Mouse (Mus musculus): ENCODE data around the gene Aoc3. TPM values are rescaled to one million over a fixed set of nuclear protein-coding genes. Genes with fewer than 3 reads are reported as not detected.
"Not testable (repeated sequence)": the region's sequence is repeated elsewhere in the genome, so short reads cannot be mapped to it uniquely, and the experiment has no call there.

Gene Aoc3
- polyA plus RNA-seq, 1 experiment from 2014 or later = 1.9 TPM

- H3K27me3 ChIP-seq; H3K4me2 ChIP-seq; H3K9ac ChIP-seq; H3K9me3 ChIP-seq (replicated peaks); H3K36me3 ChIP-seq; H3K27ac ChIP-seq; ATAC-seq (replicated peaks; ENCODE audit: insufficient number of reproducible peaks, insufficient read depth, low FRiP score, low read depth); H3K4me3 ChIP-seq; H3K4me1 ChIP-seq (replicated peaks): not testable (repeated sequence)
- 87% methylated on average over 8 of the region's 8 CpGs for whole genome bisulfite sequencing
Measured at GRCm38 (mm10) chr11:101378196-101378595, 47.8 kb downstream of the Aoc3 start.

- H3K4me3 ChIP-seq = no peak overlapping the region
- no peaks in the 10 kb centered on the region for H3K4me1 ChIP-seq (replicated peaks)
- no peaks in the 10 kb centered on the region for H3K9me3 ChIP-seq (replicated peaks)
- no peak overlapping the region for H3K4me2 ChIP-seq
- H3K27ac ChIP-seq = no peak overlapping the region
- no peaks in the 10 kb centered on the region for H3K27me3 ChIP-seq
- H3K9ac ChIP-seq = no peak overlapping the region
- WGBS = 76% methylated on average over 6 of the region's 6 CpGs
- no peak for ATAC-seq (replicated peaks; ENCODE audit: insufficient number of reproducible peaks, insufficient read depth, low FRiP score, low read depth)
- no peaks in the 10 kb centered on the region for H3K36me3 ChIP-seq
Measured at GRCm38 (mm10) chr11:101378926-101379325, 48.5 kb downstream of the Aoc3 start.

- Histone ChIP-seq H3K9me3 (replicated peaks) (no peaks in the 10 kb centered on the region), H3K27ac (no peak overlapping the region), H3K4me1 (replicated peaks) (no peaks in the 10 kb centered on the region), H3K4me3 (no peak overlapping the region), H3K9ac (no peak overlapping the region), H3K27me3 (no peaks in the 10 kb centered on the region), H3K36me3 (no peaks in the 10 kb centered on the region), H3K4me2 (no peak overlapping the region)
- WGBS = 21% methylated on average over 4 of the region's 4 CpGs
- ATAC-seq (replicated peaks; ENCODE audit: insufficient number of reproducible peaks, insufficient read depth, low FRiP score, low read depth) = no peak
Measured at GRCm38 (mm10) chr11:101381817-101382216, 51.4 kb downstream of the Aoc3 start.

Small RNA genes within 50 kb of the gene (microRNA-seq; reads per million reads assigned to microRNA genes)
- gene Gm25593 = not detected

Other genes with a start within 250 kb of the Aoc3 start
- 26.6 and 29.0 TPM in 2 replicates for gene Coasy, start 248.0 kb upstream of the Aoc3 start, polyA plus RNA-seq (2015; fragmentation: Nextera tagmentation; extraction: Ambion mirVana)
- gene Mlx, start 243.3 kb upstream of the Aoc3 start, polyA plus RNA-seq (2015; fragmentation: Nextera tagmentation; extraction: Ambion mirVana) = 34.5 and 38.8 TPM in 2 replicates
- gene Psmc3ip, start 235.2 kb upstream of the Aoc3 start, polyA plus RNA-seq (2015; fragmentation: Nextera tagmentation; extraction: Ambion mirVana) = 16.6 and 20.0 TPM in 2 replicates
- gene Retreg3, start 210.7 kb upstream of the Aoc3 start, polyA plus RNA-seq (2015; fragmentation: Nextera tagmentation; extraction: Ambion mirVana) = 15.3 and 18.2 TPM in 2 replicates
- 62.1 and 71.6 TPM in 2 replicates for gene Tubg1, start 210.7 kb upstream of the Aoc3 start, polyA plus RNA-seq (2015; fragmentation: Nextera tagmentation; extraction: Ambion mirVana)
- 2.7 and 3.4 TPM in 2 replicates for gene Tubg2, start 174.7 kb upstream of the Aoc3 start, polyA plus RNA-seq (2015; fragmentation: Nextera tagmentation; extraction: Ambion mirVana)
- 0.50 and 0.85 TPM in 2 replicates for gene Cntnap1, start 160.1 kb upstream of the Aoc3 start, polyA plus RNA-seq (2015; fragmentation: Nextera tagmentation; extraction: Ambion mirVana)
- gene Plekhh3, start 159.3 kb upstream of the Aoc3 start, polyA plus RNA-seq (2015; fragmentation: Nextera tagmentation; extraction: Ambion mirVana) = 10.5 and 13.6 TPM in 2 replicates
- gene Ccr10, start 155.2 kb upstream of the Aoc3 start, polyA plus RNA-seq (2015; fragmentation: Nextera tagmentation; extraction: Ambion mirVana) = 0.28 and 0.38 TPM in 2 replicates
- 13.3 and 15.0 TPM in 2 replicates for gene Ezh1, start 104.1 kb upstream of the Aoc3 start, polyA plus RNA-seq (2015; fragmentation: Nextera tagmentation; extraction: Ambion mirVana)
- 196 and 210 TPM in 2 replicates for gene Ramp2, start 84.6 kb upstream of the Aoc3 start, polyA plus RNA-seq (2015; fragmentation: Nextera tagmentation; extraction: Ambion mirVana)
- 89.1 and 106 TPM in 2 replicates for gene Vps25, start 76.9 kb upstream of the Aoc3 start, polyA plus RNA-seq (2015; fragmentation: Nextera tagmentation; extraction: Ambion mirVana)
- 4.1 and 7.2 TPM in 2 replicates for gene Wnk4, start 70.0 kb upstream of the Aoc3 start, polyA plus RNA-seq (2015; fragmentation: Nextera tagmentation; extraction: Ambion mirVana)
- 0.61 and 0.68 TPM in 2 replicates for gene Cntd1, start 51.6 kb upstream of the Aoc3 start, polyA plus RNA-seq (2015; fragmentation: Nextera tagmentation; extraction: Ambion mirVana)
- gene Coa3, start 51.5 kb upstream of the Aoc3 start, polyA plus RNA-seq (2015; fragmentation: Nextera tagmentation; extraction: Ambion mirVana) = 151 and 169 TPM in 2 replicates
- gene Becn1, start 28.3 kb upstream of the Aoc3 start, polyA plus RNA-seq (2015; fragmentation: Nextera tagmentation; extraction: Ambion mirVana) = 114 and 145 TPM in 2 replicates
- gene Psme3, start 14.4 kb upstream of the Aoc3 start, polyA plus RNA-seq (2015; fragmentation: Nextera tagmentation; extraction: Ambion mirVana) = 89.2 and 109 TPM in 2 replicates
- gene Aoc2, start 5.5 kb upstream of the Aoc3 start, polyA plus RNA-seq (2015; fragmentation: Nextera tagmentation; extraction: Ambion mirVana) = 0.43 and 0.95 TPM in 2 replicates
- not detected in 2 replicates for gene G6pc, start 37.0 kb downstream of the Aoc3 start, polyA plus RNA-seq (2015; fragmentation: Nextera tagmentation; extraction: Ambion mirVana)
- gene Aarsd1, start 87.0 kb downstream of the Aoc3 start, polyA plus RNA-seq (2015; fragmentation: Nextera tagmentation; extraction: Ambion mirVana) = 36.9 and 42.7 TPM in 2 replicates
- gene Gm27029, start 94.2 kb downstream of the Aoc3 start, polyA plus RNA-seq (2015; fragmentation: Nextera tagmentation; extraction: Ambion mirVana) = 12.1 and 15.9 TPM in 2 replicates
- 13.9 and 18.2 TPM in 2 replicates for gene Rundc1, start 94.5 kb downstream of the Aoc3 start, polyA plus RNA-seq (2015; fragmentation: Nextera tagmentation; extraction: Ambion mirVana)
- gene Ptges3l, start 94.7 kb downstream of the Aoc3 start, polyA plus RNA-seq (2015; fragmentation: Nextera tagmentation; extraction: Ambion mirVana) = 66.5 and 81.5 TPM in 2 replicates
- gene Rpl27, start 111.7 kb downstream of the Aoc3 start, polyA plus RNA-seq (2015; fragmentation: Nextera tagmentation; extraction: Ambion mirVana) = 174 and 211 TPM in 2 replicates
- 18.0 and 25.9 TPM in 2 replicates for gene Ifi35, start 117.8 kb downstream of the Aoc3 start, polyA plus RNA-seq (2015; fragmentation: Nextera tagmentation; extraction: Ambion mirVana)
- gene Rnd2, start 134.4 kb downstream of the Aoc3 start, polyA plus RNA-seq (2015; fragmentation: Nextera tagmentation; extraction: Ambion mirVana) = 9.1 and 10.1 TPM in 2 replicates
- gene Vat1, start 135.6 kb downstream of the Aoc3 start, polyA plus RNA-seq (2015; fragmentation: Nextera tagmentation; extraction: Ambion mirVana) = 30.2 and 38.6 TPM in 2 replicates
- 6.6 TPM in 2 replicates for gene Brca1, start 221.3 kb downstream of the Aoc3 start, polyA plus RNA-seq (2015; fragmentation: Nextera tagmentation; extraction: Ambion mirVana)
- 58.5 and 60.6 TPM in 2 replicates for gene Nbr1, start 221.5 kb downstream of the Aoc3 start, polyA plus RNA-seq (2015; fragmentation: Nextera tagmentation; extraction: Ambion mirVana)